Mouse (Mus musculus): ENCODE data around the gene Srpx. TPM values are rescaled to one million over a fixed set of nuclear protein-coding genes. Genes with fewer than 3 reads are reported as not detected.

The Srpx gene
- total RNA-seq (2014; rRNA removed): 0.83 and 2.4 TPM in 2 replicates
- polyA plus RNA-seq (2015; fragmentation: Nextera tagmentation; extraction: Ambion mirVana): 2.0 and 2.4 TPM in 2 replicates

- DNase-seq (ENCODE audit: low spot score): peak; percentile 5
- no peak within 1 kb of the TSS for H3K27ac ChIP-seq
- no peak for ATAC-seq
- TF ChIP-seq CTCF (IDR thresholded peaks at IDR 0.05; ENCODE audit: low read depth): no peak
- H3K9me3 ChIP-seq (ENCODE audit: low read length): no peaks in the 10 kb centered on the region
- H3K9ac ChIP-seq (replicated peaks; ENCODE audit: low read length): no peak within 1 kb of the TSS; the same call in 1 of the 2 replicates
- no peaks in the 10 kb centered on the region for H3K36me3 ChIP-seq (ENCODE audit: insufficient read depth, low read length)
- H3K4me1 ChIP-seq (ENCODE audit: insufficient read depth, low read length): no peaks in the 10 kb centered on the region
- H3K4me2 ChIP-seq (ENCODE audit: low read depth, low read length): peak within 1 kb of the TSS; percentile 54
- H3K27me3 ChIP-seq (ENCODE audit: insufficient read depth, low read length): no peaks in the 10 kb centered on the region
- WGBS: 27% methylated on average over 17 of the region's 19 CpGs
- H3K4me3 ChIP-seq (ENCODE audit: low read length): peak within 1 kb of the TSS; percentile 31
Measured at GRCm38 (mm10) chrX:10117065-10117719, at the start of gene Srpx. TSS of gene Srpx (minus strand) at chrX:10117709.

DNA sequence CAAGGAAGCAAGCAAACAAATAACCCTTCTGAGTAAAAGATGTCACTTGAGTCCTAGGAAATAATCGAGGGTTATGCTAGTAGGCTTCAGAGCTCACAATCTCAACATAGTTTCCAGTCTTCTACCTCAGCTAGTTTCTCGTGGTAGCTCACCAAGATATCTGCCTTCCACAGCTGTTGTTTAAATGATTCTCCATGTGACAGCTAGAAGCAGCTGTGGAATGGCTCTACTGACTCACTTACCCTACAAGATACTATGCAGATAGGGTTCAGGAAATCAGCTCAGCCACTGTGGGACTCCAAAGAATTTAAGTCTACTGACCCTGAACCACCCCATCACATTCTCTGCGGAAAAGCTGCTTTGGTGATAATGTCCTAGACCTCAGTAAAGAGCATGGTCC is 34.9 kb upstream of the Srpx start:
- Histone ChIP-seq H3K4me1 (ENCODE audit: insufficient read depth, low read length) (no peaks in the 10 kb centered on the region), H3K9ac (replicated peaks; ENCODE audit: low read length) (no peak overlapping the region), H3K27me3 (ENCODE audit: insufficient read depth, low read length) (no peaks in the 10 kb centered on the region), H3K9me3 (ENCODE audit: low read length) (no peaks in the 10 kb centered on the region), H3K36me3 (ENCODE audit: insufficient read depth, low read length) (no peaks in the 10 kb centered on the region), H3K27ac (no peak overlapping the region), H3K4me2 (ENCODE audit: low read depth, low read length) (no peak overlapping the region), H3K4me3 (ENCODE audit: low read length) (no peak overlapping the region)
- DNase-seq (ENCODE audit: low spot score): no peak
- WGBS: 65% methylated on average over 3 of the region's 3 CpGs
- no peak for ATAC-seq
- no peak for TF ChIP-seq CTCF (IDR thresholded peaks at IDR 0.05; ENCODE audit: low read depth)

GRCm38 (mm10) chrX:10115780-10116179 is 1.7 kb downstream of the Srpx start:
- DNase-seq (ENCODE audit: low spot score): no peak
- Histone ChIP-seq H3K9me3 (ENCODE audit: low read length) (no peaks in the 10 kb centered on the region), H3K4me1 (ENCODE audit: insufficient read depth, low read length) (no peaks in the 10 kb centered on the region), H3K4me2 (ENCODE audit: low read depth, low read length) (no peak overlapping the region), H3K36me3 (ENCODE audit: insufficient read depth, low read length) (no peaks in the 10 kb centered on the region), H3K27ac (no peak overlapping the region), H3K4me3 (ENCODE audit: low read length) (no peak overlapping the region), H3K27me3 (ENCODE audit: insufficient read depth, low read length) (no peaks in the 10 kb centered on the region), H3K9ac (replicated peaks; ENCODE audit: low read length) (no peak overlapping the region)
- TF ChIP-seq CTCF (IDR thresholded peaks at IDR 0.05; ENCODE audit: low read depth): no peak
- no peak for ATAC-seq
- WGBS: 40% methylated on average over 3 of the region's 3 CpGs

GRCm38 (mm10) chrX:10110736-10111135 is 6.8 kb downstream of the Srpx start:
- TF ChIP-seq CTCF (IDR thresholded peaks at IDR 0.05; ENCODE audit: low read depth): no peak
- Histone ChIP-seq H3K9ac (replicated peaks; ENCODE audit: low read length) (no peak overlapping the region), H3K27me3 (ENCODE audit: insufficient read depth, low read length) (no peaks in the 10 kb centered on the region), H3K27ac (no peak overlapping the region), H3K4me1 (ENCODE audit: insufficient read depth, low read length) (no peaks in the 10 kb centered on the region), H3K36me3 (ENCODE audit: insufficient read depth, low read length) (no peaks in the 10 kb centered on the region), H3K4me3 (ENCODE audit: low read length) (no peak overlapping the region), H3K9me3 (ENCODE audit: low read length) (no peaks in the 10 kb centered on the region), H3K4me2 (ENCODE audit: low read depth, low read length) (no peak overlapping the region)
- no peak for DNase-seq (ENCODE audit: low spot score)
- WGBS: 73% methylated on average over 1 of the region's 1 CpGs
- ATAC-seq: no peak

DNA sequence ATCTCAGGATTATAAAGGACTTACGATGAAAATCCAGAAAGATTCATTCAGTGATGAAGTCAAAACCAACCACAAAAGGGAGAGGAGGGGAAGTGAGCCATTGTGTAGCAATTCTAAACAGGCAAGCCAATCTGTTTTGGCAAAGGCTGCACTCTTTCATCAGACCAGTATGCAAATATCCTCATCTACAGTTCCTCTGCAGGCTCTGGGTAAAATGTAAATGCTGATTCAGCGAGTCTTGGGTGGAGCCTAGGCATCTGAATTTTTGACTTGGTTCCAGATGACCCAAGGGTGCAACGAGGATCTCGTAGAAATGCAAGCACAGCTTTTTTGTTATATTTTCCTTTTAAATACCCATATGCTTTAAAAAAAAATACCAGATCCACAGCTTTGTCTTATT is 9.0 kb downstream of the Srpx start:
- no peak for DNase-seq (ENCODE audit: low spot score)
- ATAC-seq: no peak
- no peak overlapping the region for H3K4me3 ChIP-seq (ENCODE audit: low read length)
- H3K4me1 ChIP-seq (ENCODE audit: insufficient read depth, low read length): no peaks in the 10 kb centered on the region
- no peak overlapping the region for H3K9ac ChIP-seq (replicated peaks; ENCODE audit: low read length)
- H3K27me3 ChIP-seq (ENCODE audit: insufficient read depth, low read length): no peaks in the 10 kb centered on the region
- no peaks in the 10 kb centered on the region for H3K9me3 ChIP-seq (ENCODE audit: low read length)
- no peaks in the 10 kb centered on the region for H3K36me3 ChIP-seq (ENCODE audit: insufficient read depth, low read length)
- H3K27ac ChIP-seq: no peak overlapping the region
- 45% methylated on average over 4 of the region's 4 CpGs for WGBS
- H3K4me2 ChIP-seq (ENCODE audit: low read depth, low read length): no peak overlapping the region
- no peak for TF ChIP-seq CTCF (IDR thresholded peaks at IDR 0.05; ENCODE audit: low read depth)

GRCm38 (mm10) chrX:10105475-10105874 is 12.0 kb downstream of the Srpx start:
- Histone ChIP-seq H3K36me3 (ENCODE audit: insufficient read depth, low read length) (no peaks in the 10 kb centered on the region), H3K9ac (replicated peaks; ENCODE audit: low read length) (no peak overlapping the region), H3K9me3 (ENCODE audit: low read length) (no peaks in the 10 kb centered on the region), H3K4me3 (ENCODE audit: low read length) (no peak overlapping the region), H3K4me1 (ENCODE audit: insufficient read depth, low read length) (no peaks in the 10 kb centered on the region), H3K4me2 (ENCODE audit: low read depth, low read length) (no peak overlapping the region), H3K27ac (no peak overlapping the region), H3K27me3 (ENCODE audit: insufficient read depth, low read length) (no peaks in the 10 kb centered on the region)
- DNase-seq (ENCODE audit: low spot score) (no peak), ATAC-seq (no peak)
- TF ChIP-seq CTCF (IDR thresholded peaks at IDR 0.05; ENCODE audit: low read depth): no peak
- 65% methylated on average over 5 of the region's 5 CpGs for WGBS

GRCm38 (mm10) chrX:10102739-10103138 is 14.8 kb downstream of the Srpx start:
- Histone ChIP-seq H3K9me3 (ENCODE audit: low read length) (no peaks in the 10 kb centered on the region), H3K4me3 (ENCODE audit: low read length) (no peak overlapping the region), H3K27me3 (ENCODE audit: insufficient read depth, low read length) (no peaks in the 10 kb centered on the region), H3K36me3 (ENCODE audit: insufficient read depth, low read length) (no peaks in the 10 kb centered on the region), H3K4me1 (ENCODE audit: insufficient read depth, low read length) (no peaks in the 10 kb centered on the region), H3K4me2 (ENCODE audit: low read depth, low read length) (no peak overlapping the region), H3K9ac (replicated peaks; ENCODE audit: low read length) (no peak overlapping the region), H3K27ac (no peak overlapping the region)
- DNase-seq (ENCODE audit: low spot score) (no peak), ATAC-seq (no peak)
- TF ChIP-seq CTCF (IDR thresholded peaks at IDR 0.05; ENCODE audit: low read depth): no peak
- 84% methylated on average over 1 of the region's 1 CpGs for WGBS

Data from hindbrain, postnatal 0 days (tissue).